Mouse (Mus musculus) inflammation-experienced regulatory T-cells (primary cell): ENCODE results near the gene Klk6. TPM values are rescaled to one million over a fixed set of nuclear protein-coding genes. Genes with fewer than 3 reads are reported as not detected.

Experiments
- polyA plus RNA-seq, 2 experiments: library from polyadenylated mRNA; unstranded; fragments of 100-300 nt; shearing (Covaris generic); gene quantifications; one replicate each; pipeline ENCODE4 v1.2.1; 2017

Klk6 gene
- under 1 TPM; 0.18 to 0.43 TPM for polyA plus RNA-seq

DNA sequence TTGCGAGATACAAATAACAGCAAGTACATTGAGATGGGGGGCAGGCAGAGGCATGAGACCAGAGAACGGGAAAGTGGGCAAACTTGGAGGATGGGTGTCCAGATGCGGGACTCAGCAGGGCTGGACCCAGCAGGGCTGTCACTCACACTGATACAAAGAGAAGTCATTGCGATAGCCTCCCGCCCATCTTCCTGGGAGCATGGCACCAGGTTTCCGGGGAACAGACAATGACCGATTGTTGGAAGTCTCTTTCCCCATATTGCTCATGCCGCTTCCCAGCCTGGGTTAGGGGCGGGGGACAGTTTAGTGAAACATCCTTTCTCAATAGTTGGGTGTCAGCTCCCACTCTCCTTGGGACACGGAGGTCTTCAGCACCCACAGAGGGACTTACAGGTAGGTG, at the start of gene Klk6:
Gene Klk6 (plus strand): TSS at position 301 of the 400 bp plus-strand sequence.

DNA sequence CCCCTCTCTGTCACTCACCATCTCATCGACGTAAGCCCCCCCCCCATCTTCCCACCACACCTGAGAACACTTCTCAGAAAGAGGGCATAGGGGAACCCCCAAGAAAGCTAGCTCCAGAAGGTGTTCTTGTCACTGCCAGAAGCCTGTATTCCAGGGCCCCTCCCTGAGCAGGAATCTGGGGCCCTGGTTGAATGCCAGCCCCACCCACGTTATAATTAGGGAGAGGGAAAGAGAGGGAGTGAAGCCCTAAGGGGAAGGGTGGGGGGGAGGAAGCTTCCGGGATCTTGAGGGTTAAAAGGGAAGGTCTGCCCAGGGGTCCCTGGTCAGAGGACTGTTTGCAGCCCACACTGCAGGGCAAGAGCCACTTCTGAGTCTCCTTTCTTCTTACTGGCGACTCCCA, 43.6 kb upstream of the Klk6 start, which contains the start of gene Klk10:
Gene Klk10 (plus strand): TSS at position 290 of the 400 bp plus-strand sequence.

DNA sequence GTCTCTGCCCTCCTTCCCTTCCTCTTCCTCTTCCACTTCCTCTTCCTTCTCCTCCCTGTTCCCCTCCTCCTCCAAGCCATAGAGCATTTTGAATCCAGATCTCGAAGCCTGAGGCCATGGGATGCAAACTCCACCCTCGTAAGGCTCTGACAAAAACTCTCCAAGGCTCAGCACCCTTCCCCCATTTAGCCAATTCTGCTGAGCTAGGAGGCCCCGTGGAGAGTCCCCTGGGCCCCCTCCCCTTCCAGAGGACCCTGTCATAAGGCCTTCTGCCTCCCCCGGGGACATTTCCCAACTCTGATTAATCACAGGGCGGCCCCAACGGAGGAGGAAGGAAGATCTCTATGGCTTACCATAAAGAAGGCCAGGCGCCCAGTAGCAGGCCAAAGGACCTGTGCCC, 32.7 kb upstream of the Klk6 start, which contains the start of gene Klk9:
Gene Klk9 (plus strand): TSS at position 301 of the 400 bp plus-strand sequence.

DNA sequence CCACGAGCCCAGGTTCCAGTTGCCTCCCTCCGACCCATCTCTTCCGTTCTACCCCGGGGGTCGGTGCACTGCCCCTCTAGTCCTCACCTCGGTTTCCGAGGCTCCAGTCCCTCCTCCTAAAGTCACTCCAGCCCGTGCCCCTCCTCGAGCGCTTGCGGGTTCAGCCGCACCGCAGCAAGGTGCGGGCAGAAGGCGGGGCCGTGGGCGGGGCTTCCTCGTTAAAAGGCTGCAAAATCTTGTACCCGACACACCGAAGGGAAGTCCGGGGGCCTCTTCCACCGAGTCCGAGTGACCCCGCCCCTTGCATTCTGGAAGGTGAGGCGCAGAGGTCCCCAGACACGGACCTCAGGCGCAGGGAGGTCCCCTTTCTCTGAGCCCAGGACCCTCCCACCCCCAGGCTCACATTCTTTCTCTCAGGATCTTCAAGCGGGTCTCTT, 26.9 kb upstream of the Klk6 start, which contains the start of gene Klk8:
Gene Klk8 (plus strand): TSS at position 245 of the 437 bp plus-strand sequence.

DNA sequence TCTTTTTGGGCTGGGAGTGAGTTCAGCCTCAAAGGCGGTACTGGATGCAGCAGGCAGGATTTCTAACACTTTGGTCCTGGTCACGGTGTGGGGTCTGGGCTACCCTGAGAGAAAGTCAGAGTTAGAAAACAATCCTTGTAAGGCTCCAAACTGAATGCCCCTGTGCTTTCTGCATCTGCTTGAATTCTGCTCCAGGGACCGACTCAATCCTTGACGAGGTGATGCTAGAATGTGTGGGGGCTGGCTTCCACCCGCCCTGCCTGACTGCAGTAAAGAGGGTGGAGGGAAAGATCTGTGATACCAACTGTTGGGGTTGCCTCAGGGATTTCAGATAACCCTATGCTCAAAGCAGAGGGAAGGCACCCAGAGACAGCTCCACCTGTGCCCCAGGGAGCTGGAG, 13.3 kb upstream of the Klk6 start, which contains the start of gene Klk7:
Gene Klk7 (plus strand): TSS at position 301 of the 400 bp plus-strand sequence.

DNA sequence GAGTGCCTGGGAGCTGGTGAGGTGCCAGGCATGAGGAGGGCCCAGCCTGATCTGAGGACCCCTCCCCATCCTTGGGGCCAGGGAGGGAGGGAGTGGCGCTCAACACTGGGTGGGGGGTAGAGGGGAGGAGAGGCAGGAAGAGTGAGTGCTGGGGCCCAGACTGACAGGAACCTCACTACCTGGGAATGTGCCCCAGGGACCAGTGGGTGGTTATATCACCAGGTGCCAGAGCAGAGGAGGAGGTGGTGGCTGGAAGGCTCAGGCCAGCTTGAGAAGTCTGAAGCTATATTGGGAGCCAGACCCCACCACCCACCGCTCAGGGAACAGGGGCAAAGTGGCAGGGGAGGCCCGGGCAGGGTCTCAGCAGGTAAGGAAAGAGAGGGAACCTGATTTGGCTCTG, 17.4 kb downstream of the Klk6 start, which contains the start of gene Klk5:
Gene Klk5 (plus strand): TSS at position 271 of the 400 bp plus-strand sequence.

DNA sequence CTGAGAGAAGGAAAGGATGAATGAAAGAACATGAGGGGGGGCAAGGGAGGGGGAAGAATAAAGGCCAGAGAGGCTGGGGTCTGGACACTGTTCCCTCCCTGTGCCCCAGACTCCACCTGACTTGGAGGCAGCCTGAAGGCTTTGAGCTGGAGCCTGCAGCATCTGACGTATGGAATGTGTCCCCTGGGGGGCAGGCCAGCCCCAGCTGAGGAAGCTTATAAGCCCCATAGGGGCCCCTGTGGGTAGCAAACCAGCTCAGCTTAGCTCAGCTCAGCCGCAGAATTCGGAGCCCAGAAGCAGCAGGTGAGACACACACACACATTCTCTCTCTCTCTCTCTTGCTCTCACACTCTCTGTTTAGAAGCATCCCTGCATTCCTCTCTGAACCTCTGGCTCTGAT, 56.6 kb downstream of the Klk6 start, which contains the start of gene Klk4:
Gene Klk4 (plus strand): TSS at position 249 of the 400 bp plus-strand sequence.

Other genes with a start within 250 kb of the Klk6 start
- 10 to 100 TPM in 1 of 2 experiments, 1 to 10 TPM in 1; 7.4 to 11.1 TPM for gene Zfp719, start 244.9 kb upstream of the Klk6 start, polyA plus RNA-seq
- gene Zfp819, start 217.3 kb upstream of the Klk6 start, polyA plus RNA-seq = not detected
- under 1 TPM in 1 of 2 experiments, not detected in 1; 0.18 TPM for gene Ceacam18, start 189.8 kb upstream of the Klk6 start, polyA plus RNA-seq
- gene Siglece, start 164.3 kb upstream of the Klk6 start, polyA plus RNA-seq = under 1 TPM in 1 of 2 experiments, not detected in 1; 0.20 TPM
- 10 to 100 TPM in 1 of 2 experiments, 1 to 10 TPM in 1; 8.3 to 10.0 TPM for gene Ctu1, start 152.5 kb upstream of the Klk6 start, polyA plus RNA-seq
- under 1 TPM in 1 of 2 experiments, not detected in 1; 0.22 TPM for gene Klk14, start 134.1 kb upstream of the Klk6 start, polyA plus RNA-seq
- gene Klk13, start 111.9 kb upstream of the Klk6 start, polyA plus RNA-seq = under 1 TPM in 1 of 2 experiments, not detected in 1; 0.26 TPM
- under 1 TPM in 1 of 2 experiments, not detected in 1; 0.19 TPM for gene Klk12, start 55.6 kb upstream of the Klk6 start, polyA plus RNA-seq
- under 1 TPM; 0.28 to 0.97 TPM for gene Klk11, start 49.9 kb upstream of the Klk6 start, polyA plus RNA-seq
- under 1 TPM; 0.11 to 0.21 TPM for gene Klk10, start 43.5 kb upstream of the Klk6 start, polyA plus RNA-seq
- 1 to 10 TPM in 1 of 2 experiments, under 1 TPM in 1; 0.92 to 1.5 TPM for gene Klk9, start 32.6 kb upstream of the Klk6 start, polyA plus RNA-seq
- gene Klk8, start 26.9 kb upstream of the Klk6 start, polyA plus RNA-seq = 100 to 1,000 TPM; 112 to 189 TPM
- gene Klk7, start 13.2 kb upstream of the Klk6 start, polyA plus RNA-seq = under 1 TPM; 0.11 to 0.64 TPM
- gene Klk5, start 17.5 kb downstream of the Klk6 start, polyA plus RNA-seq = under 1 TPM in 1 of 2 experiments, not detected in 1; 0.31 TPM
- gene Klk4, start 56.7 kb downstream of the Klk6 start, polyA plus RNA-seq = not detected
- gene Klk15, start 109.2 kb downstream of the Klk6 start, polyA plus RNA-seq = under 1 TPM in 1 of 2 experiments, not detected in 1; 0.69 TPM
- 1 to 10 TPM in 1 of 2 experiments, not detected in 1; 1.9 TPM for gene Klk1b8, start 126.2 kb downstream of the Klk6 start, polyA plus RNA-seq
- gene Klk1b1, start 142.3 kb downstream of the Klk6 start, polyA plus RNA-seq = not detected
- not detected for gene Klk1b9, start 151.6 kb downstream of the Klk6 start, polyA plus RNA-seq
- gene Klk1b11, start 171.4 kb downstream of the Klk6 start, polyA plus RNA-seq = not detected
- under 1 TPM in 1 of 2 experiments, not detected in 1; 0.22 TPM for gene Klk1b26, start 187.7 kb downstream of the Klk6 start, polyA plus RNA-seq
- 1 to 10 TPM; 2.7 to 3.0 TPM for gene Klk1b27, start 227.8 kb downstream of the Klk6 start, polyA plus RNA-seq